Mouse (Mus musculus) MEL (cell line): ENCODE measurements around the gene Ift20. TPM values are rescaled to one million over a fixed set of nuclear protein-coding genes. Genes with fewer than 3 reads are reported as not detected.

ENCODE experiments used
- DNase-seq: peaks from one replicate; pipeline ENCODE4 v3.0.0; 2011; ENCODE audit warnings: low read depth, low spot score
- H3K27ac ChIP-seq: 2 replicates; pipeline ENCODE4 v1.5.1; 2012; ENCODE audit warnings: low read depth, mild to moderate bottlenecking, control low read depth, low read length, moderate library complexity; ENCODE audit not compliant: control insufficient read depth
- H3K27me3 ChIP-seq, 2 experiments: fragments of 150-350 bp in 1 of 2; sonication (generic) in 1 of 2; 2 replicates each; pipeline ENCODE4 v1.6.1; 2012; ENCODE audit warnings: low read length in 2 of 2, mild to moderate bottlenecking in 2 of 2, improper control_type of control experiment in 1 of 2, moderate library complexity in 1 of 2; ENCODE audit not compliant: insufficient read depth in 2 of 2, control insufficient read depth in 1 of 2
- H3K36me3 ChIP-seq, 2 experiments: 2 replicates each; pipeline ENCODE4 v1.6.1; 2012 to 2014; ENCODE audit warnings: low read length in 2 of 2, improper control_type of control experiment in 1 of 2, inconsistent platforms in 1 of 2, mild to moderate bottlenecking in 1 of 2; ENCODE audit not compliant: insufficient read depth in 2 of 2, control insufficient read depth in 1 of 2
- H3K4me1 ChIP-seq, 2 experiments: fragments of 150-350 bp in 1 of 2; sonication (generic) in 1 of 2; 2 replicates each; pipeline ENCODE4 v1.6.1; 2012; ENCODE audit warnings: low read length in 2 of 2, improper control_type of control experiment in 1 of 2, mild to moderate bottlenecking in 1 of 2; ENCODE audit not compliant: insufficient read depth in 2 of 2, control insufficient read depth in 1 of 2
- H3K4me3 ChIP-seq, 2 experiments: fragments of 150-350 bp in 1 of 2; sonication (generic) in 1 of 2; 2 replicates each; pipeline ENCODE4 v1.5.1; 2012; ENCODE audit warnings: low read depth in 2 of 2, low read length in 2 of 2, mild to moderate bottlenecking in 2 of 2, moderate library complexity in 2 of 2, control low read depth in 1 of 2, improper control_type of control experiment in 1 of 2; ENCODE audit not compliant: control insufficient read depth in 1 of 2, insufficient read depth in 1 of 2
- H3K79me2 ChIP-seq: 2 replicates; pipeline ENCODE4 v1.6.1; 2012; ENCODE audit warnings: mild to moderate bottlenecking, low read length, moderate library complexity; ENCODE audit not compliant: control insufficient read depth, poor library complexity, insufficient read depth
- H3K9ac ChIP-seq: 2 replicates; pipeline ENCODE4 v1.6.1; 2012; ENCODE audit warnings: low read depth, mild to moderate bottlenecking, control low read depth, low read length, moderate library complexity; ENCODE audit not compliant: control insufficient read depth, poor library complexity, severe bottlenecking
- H3K9me3 ChIP-seq: fragments of 150-350 bp; sonication (generic); replicated peaks from 2 replicates; pipeline ENCODE4 v1.6.1; 2012; ENCODE audit warnings: mild to moderate bottlenecking, low read length, improper control_type of control experiment, moderate library complexity; ENCODE audit not compliant: insufficient read depth
- BHLHE40 ChIP-seq: IDR thresholded peaks from 2 replicates; pipeline ENCODE4 v1.6.1; 2012; ENCODE audit warnings: low read depth, mild to moderate bottlenecking, inconsistent platforms, low read length, improper control_type of control experiment, borderline replicate concordance
- CHD1 ChIP-seq: IDR thresholded peaks from 2 replicates; pipeline ENCODE4 v1.6.1; 2012; ENCODE audit warnings: low read depth, mild to moderate bottlenecking, inconsistent platforms, low read length, improper control_type of control experiment
- CHD2 ChIP-seq: IDR thresholded peaks from 2 replicates; pipeline ENCODE4 v1.6.1; 2011; ENCODE audit warnings: low read length, improper control_type of control experiment
- CTCF ChIP-seq, 3 experiments: IDR thresholded peaks in 2 of 3; conservative IDR thresholded peaks in 1 of 3; 2 replicates each; pipeline ENCODE4 v1.5.1; 2011 to 2012; ENCODE audit warnings: low read length in 3 of 3, low read depth in 2 of 3, mild to moderate bottlenecking in 2 of 3, improper control_type of control experiment in 1 of 3, inconsistent platforms in 1 of 3, mixed read lengths in 1 of 3, moderate library complexity in 1 of 3; ENCODE audit not compliant: control insufficient read depth in 1 of 3, insufficient read depth in 1 of 3, poor library complexity in 1 of 3, severe bottlenecking in 1 of 3
- E2F4 ChIP-seq: IDR thresholded peaks from 2 replicates; pipeline ENCODE4 v1.6.1; 2011; ENCODE audit warnings: low read depth, low read length, improper control_type of control experiment, borderline replicate concordance
- ELF1 ChIP-seq: IDR thresholded peaks from 2 replicates; pipeline ENCODE4 v1.6.1; 2014; ENCODE audit warnings: low read depth, mild to moderate bottlenecking, inconsistent platforms, low read length, improper control_type of control experiment, moderate library complexity
- ETS1 ChIP-seq: IDR thresholded peaks from 2 replicates; pipeline ENCODE4 v1.6.1; 2012; ENCODE audit warnings: low read depth, mild to moderate bottlenecking, inconsistent platforms, low read length, improper control_type of control experiment, moderate library complexity
- GABPA ChIP-seq: IDR thresholded peaks from 2 replicates; pipeline ENCODE4 v1.6.1; 2012; ENCODE audit warnings: low read depth, mild to moderate bottlenecking, inconsistent platforms, low read length, improper control_type of control experiment, moderate library complexity
- JUND ChIP-seq: IDR thresholded peaks from 2 replicates; pipeline ENCODE4 v1.6.1; 2011; ENCODE audit warnings: low read depth, mild to moderate bottlenecking, improper control_type of control experiment, low read length
- KAT2A ChIP-seq: conservative IDR thresholded peaks from 2 replicates; pipeline ENCODE4 v1.6.1; 2012; ENCODE audit warnings: low read depth, low read length, improper control_type of control experiment, inconsistent platforms
- MAX ChIP-seq: IDR thresholded peaks from 2 replicates; pipeline ENCODE4 v1.6.1; 2011; ENCODE audit warnings: low read length, improper control_type of control experiment
- MXI1 ChIP-seq: IDR thresholded peaks from 2 replicates; pipeline ENCODE4 v1.6.1; 2011; ENCODE audit warnings: mild to moderate bottlenecking, low read depth, low read length, improper control_type of control experiment
- MYB ChIP-seq: IDR thresholded peaks from 2 replicates; pipeline ENCODE4 v1.6.1; 2011; ENCODE audit warnings: mild to moderate bottlenecking, low read depth, low read length, improper control_type of control experiment
- MYC ChIP-seq: IDR thresholded peaks from 2 replicates; pipeline ENCODE4 v1.6.1; 2011; ENCODE audit warnings: low read depth, mild to moderate bottlenecking, low read length, improper control_type of control experiment, moderate library complexity
- POLR2A ChIP-seq, 2 experiments: IDR thresholded peaks; 2 replicates each; pipeline ENCODE4 v1.6.1; 2011 to 2012; ENCODE audit warnings: low read length in 2 of 2, mild to moderate bottlenecking in 2 of 2, control low read depth in 1 of 2, improper control_type of control experiment in 1 of 2, low read depth in 1 of 2, moderate library complexity in 1 of 2; ENCODE audit not compliant: control insufficient read depth in 1 of 2, insufficient read depth in 1 of 2, poor library complexity in 1 of 2
- POLR2AphosphoS2 ChIP-seq: IDR thresholded peaks from 2 replicates; pipeline ENCODE4 v1.6.1; 2011; ENCODE audit warnings: low read length, improper control_type of control experiment
- POLR2AphosphoS5 ChIP-seq: IDR thresholded peaks from 2 replicates; pipeline ENCODE4 v1.6.1; 2012; ENCODE audit warnings: low read depth, borderline replicate concordance, mild to moderate bottlenecking, inconsistent platforms, low read length, moderate library complexity, mixed read lengths
- RAD21 ChIP-seq: IDR thresholded peaks from 2 replicates; pipeline ENCODE4 v1.6.1; 2011; ENCODE audit warnings: mild to moderate bottlenecking, low read depth, low read length, improper control_type of control experiment
- RCOR1 ChIP-seq: IDR thresholded peaks from 2 replicates; pipeline ENCODE4 v1.6.1; 2012; ENCODE audit warnings: low read depth, mild to moderate bottlenecking, inconsistent platforms, low read length, improper control_type of control experiment
- SIN3A ChIP-seq: IDR thresholded peaks from 2 replicates; pipeline ENCODE4 v1.6.1; 2012; ENCODE audit warnings: low read length, improper control_type of control experiment, inconsistent platforms
- SMC3 ChIP-seq: IDR thresholded peaks from 2 replicates; pipeline ENCODE4 v1.6.1; 2011; ENCODE audit warnings: low read depth, low read length, improper control_type of control experiment
- TBP ChIP-seq: IDR thresholded peaks from 2 replicates; pipeline ENCODE4 v1.8.0; 2011; ENCODE audit warnings: low read depth, low read length, improper control_type of control experiment
- UBTF ChIP-seq: IDR thresholded peaks from 2 replicates; pipeline ENCODE4 v1.6.1; 2012; ENCODE audit warnings: low read depth, mild to moderate bottlenecking, inconsistent platforms, low read length, improper control_type of control experiment, moderate library complexity, borderline replicate concordance; ENCODE audit not compliant: insufficient read depth
- USF1 ChIP-seq: IDR thresholded peaks from 2 replicates; pipeline ENCODE4 v1.6.1; 2014; ENCODE audit warnings: low read depth, mild to moderate bottlenecking, inconsistent platforms, low read length, improper control_type of control experiment, moderate library complexity
- USF2 ChIP-seq, 2 experiments: IDR thresholded peaks; 2 replicates each; pipeline ENCODE4 v1.6.1; 2011 to 2012; ENCODE audit warnings: improper control_type of control experiment in 2 of 2, low read length in 2 of 2, borderline replicate concordance in 1 of 2, inconsistent platforms in 1 of 2, low read depth in 1 of 2, mild to moderate bottlenecking in 1 of 2; ENCODE audit not compliant: insufficient read depth in 1 of 2
- ZC3H11A ChIP-seq: IDR thresholded peaks from 2 replicates; pipeline ENCODE4 v1.6.1; 2012; ENCODE audit warnings: low read depth, mild to moderate bottlenecking, inconsistent platforms, low read length, improper control_type of control experiment
- ZKSCAN1 ChIP-seq: IDR thresholded peaks from 2 replicates; pipeline ENCODE4 v1.6.1; 2012; ENCODE audit warnings: low read depth, mild to moderate bottlenecking, inconsistent platforms, low read length, improper control_type of control experiment, moderate library complexity
- ZMIZ1 ChIP-seq: IDR thresholded peaks from 2 replicates; pipeline ENCODE4 v1.6.1; 2012; ENCODE audit warnings: low read depth, mild to moderate bottlenecking, inconsistent platforms, low read length, improper control_type of control experiment, moderate library complexity
- ZNF384 ChIP-seq: IDR thresholded peaks from 2 replicates; pipeline ENCODE4 v1.6.1; 2012; ENCODE audit warnings: low read depth, mild to moderate bottlenecking, inconsistent platforms, low read length, improper control_type of control experiment
- polyA plus RNA-seq, 2 experiments: library from polyadenylated mRNA; stranded (reverse) in 1 of 2; unstranded in 1 of 2; fragments of >175 nt in 1 of 2; fragments of >200 nt in 1 of 2; gene quantifications; 2 replicates each; pipeline versions ENCODE4 v1.2.1 to v1.2.4; 2012; ENCODE audit warnings: low replicate concordance in 2 of 2, low read depth in 1 of 2; ENCODE audit not compliant: insufficient read length in 2 of 2, insufficient read depth in 1 of 2, missing spikeins in 1 of 2
- total RNA-seq: library from RNA; depleted of rRNA; stranded (reverse); fragments of 300-350 nt; gene quantifications from 2 replicates; pipeline ENCODE4 v1.2.3, GENCODE M21; 2012

Ift20 gene
- total and polyA plus RNA-seq, 3 experiments: 128 to 196 TPM; not detected in 1

- H3K27ac ChIP-seq: no peak overlapping the region
- TF ChIP-seq UBTF (no peak), JUND (no peak), CTCF (IDR thresholded peaks at IDR 0.05 in 2 of 3, conservative IDR thresholded peaks at IDR 0.05 in 1 of 3; ENCODE audit: control insufficient read depth in 1 of 3, insufficient read depth in 1 of 3, low read depth in 2 of 3, low read length in 3 of 3, poor library complexity in 1 of 3, severe bottlenecking in 1 of 3) (no peak), ETS1 (no peak), ZMIZ1 (no peak), GABPA (no peak), CHD1 (no peak), ZKSCAN1 (no peak), TBP (no peak), SIN3A (no peak), CHD2 (no peak), BHLHE40 (no peak), MXI1 (no peak), POLR2AphosphoS5 (no peak), RCOR1 (no peak), ZC3H11A (no peak)
- no peaks in the 10 kb centered on the region for H3K36me3 ChIP-seq
- no peaks in the 10 kb centered on the region for H3K4me1 ChIP-seq
- H3K9me3 ChIP-seq: no peaks in the 10 kb centered on the region
- peaks cover 0 to 3% of the 10 kb centered on the region in 2 experiments; a peak in 3 of 4 replicates for H3K27me3 ChIP-seq
- no peak overlapping the region for H3K4me3 ChIP-seq
- H3K9ac ChIP-seq: no peak overlapping the region
- H3K79me2 ChIP-seq: no peaks in the 10 kb centered on the region
- DNase-seq: no peak
These were observed 45.4 kb upstream of the Ift20 start for GRCm38 (mm10) chr11:78490781-78491241.

- peaks cover 0 to 1% of the 10 kb centered on the region in 2 experiments; a peak in 3 of 4 replicates for H3K27me3 ChIP-seq
- H3K4me1 ChIP-seq: peaks cover 0 to 9% of the 10 kb centered on the region in 2 experiments; a peak in 2 of 4 replicates
- TF ChIP-seq ZKSCAN1 (no peak), JUND (no peak), TBP (no peak), POLR2AphosphoS2 (no peak), POLR2A (IDR thresholded peaks at IDR 0.05; ENCODE audit: control insufficient read depth in 1 of 2, insufficient read depth in 1 of 2, low read depth in 1 of 2, low read length in 2 of 2, poor library complexity in 1 of 2) (no peak), KAT2A (no peak), USF2 (IDR thresholded peaks at IDR 0.05; ENCODE audit: borderline replicate concordance in 1 of 2, insufficient read depth in 1 of 2, low read depth in 1 of 2, low read length in 2 of 2) (no peak), MAX (0 out of 2 replicates have a peak, but pooled peaks have one; percentile 50), E2F4 (no peak), RAD21 (no peak), CTCF (IDR thresholded peaks at IDR 0.05 in 2 of 3, conservative IDR thresholded peaks at IDR 0.05 in 1 of 3; ENCODE audit: control insufficient read depth in 1 of 3, insufficient read depth in 1 of 3, low read depth in 2 of 3, low read length in 3 of 3, poor library complexity in 1 of 3, severe bottlenecking in 1 of 3) (no peak), USF1 (no peak), MXI1 (peak; percentile 97), ZC3H11A (no peak), ELF1 (no peak), BHLHE40 (no peak), SIN3A (peak; percentile 92), POLR2AphosphoS5 (no peak), UBTF (no peak), MYB (no peak), MYC (peak; percentile 39; the same call in 1 of the 2 replicates), SMC3 (no peak), CHD2 (no peak), ZNF384 (no peak)
- peaks cover 0 to 4% of the 10 kb centered on the region in 2 experiments; a peak in 1 of 4 replicates for H3K36me3 ChIP-seq
- DNase-seq: peak; percentile 86
- H3K9ac ChIP-seq: no peak overlapping the region
- no peak overlapping the region for H3K4me3 ChIP-seq
- H3K9me3 ChIP-seq: no peaks in the 10 kb centered on the region
- H3K79me2 ChIP-seq: no peaks in the 10 kb centered on the region
- H3K27ac ChIP-seq: no peak overlapping the region
These were observed 40.3 kb upstream of the Ift20 start for GRCm38 (mm10) chr11:78495904-78496303.
